Mouse (Mus musculus): ENCODE measurements around the gene Pank1.

The Pank1 gene

GRCm38 (mm10) chr19:34878603-34879541, at the start of gene Pank1:
TSS of gene Pank1 (minus strand) at chr19:34879455.
- DNase-seq, result peak; percentile 83

- DNase-seq, result no peak
Measured at GRCm38 (mm10) chr19:34922603-34922963, 43.3 kb upstream of the Pank1 start.

GRCm38 (mm10) chr19:34921652-34922602, 42.7 kb upstream of the Pank1 start, which contains the start of gene Kif20b:
TSS of gene Kif20b (plus strand) at chr19:34922361.
- DNase-seq, result peak; percentile 88

GRCm38 (mm10) chr19:34921253-34921651, 42.0 kb upstream of the Pank1 start:
- no peak for DNase-seq

GRCm38 (mm10) chr19:34920531-34920930, 41.3 kb upstream of the Pank1 start:
- DNase-seq, result no peak

GRCm38 (mm10) chr19:34920066-34920465, 40.8 kb upstream of the Pank1 start:
- DNase-seq, result no peak

GRCm38 (mm10) chr19:34912366-34912765, 33.1 kb upstream of the Pank1 start:
- DNase-seq, result no peak

GRCm38 (mm10) chr19:34906772-34907171, 27.5 kb upstream of the Pank1 start:
- DNase-seq, result no peak

- no peak for DNase-seq
Measured at GRCm38 (mm10) chr19:34905424-34905823, 26.2 kb upstream of the Pank1 start.

- no peak for DNase-seq
Measured at GRCm38 (mm10) chr19:34904032-34904431, 24.8 kb upstream of the Pank1 start.

GRCm38 (mm10) chr19:34901735-34902134, 22.5 kb upstream of the Pank1 start:
- DNase-seq, result no peak

- DNase-seq, result no peak
Measured at GRCm38 (mm10) chr19:34901266-34901665, 22.0 kb upstream of the Pank1 start.

GRCm38 (mm10) chr19:34898941-34899340, 19.7 kb upstream of the Pank1 start:
- DNase-seq, result no peak

- DNase-seq, result no peak
Measured at GRCm38 (mm10) chr19:34897082-34897965, 18.1 kb upstream of the Pank1 start.

- no peak for DNase-seq
Measured at GRCm38 (mm10) chr19:34895082-34895481, 15.8 kb upstream of the Pank1 start.

- no peak for DNase-seq
Measured at GRCm38 (mm10) chr19:34891590-34891989, 12.3 kb upstream of the Pank1 start.

GRCm38 (mm10) chr19:34890981-34891380, 11.7 kb upstream of the Pank1 start:
- DNase-seq, result no peak

- no peak for DNase-seq
Measured at GRCm38 (mm10) chr19:34886324-34886723, 7.1 kb upstream of the Pank1 start.

GRCm38 (mm10) chr19:34883526-34884224, 4.4 kb upstream of the Pank1 start:
- DNase-seq, result no peak

- no peak for DNase-seq
Measured at GRCm38 (mm10) chr19:34882443-34882842, 3.2 kb upstream of the Pank1 start.

- peak; percentile 23 for DNase-seq
Measured at GRCm38 (mm10) chr19:34881160-34881559, 1.9 kb upstream of the Pank1 start.

GRCm38 (mm10) chr19:34879624-34880023, 369 bp upstream of the Pank1 start:
- no peak for DNase-seq

All from right cerebral cortex, postnatal 25 days (tissue).